Mouse (Mus musculus) cerebellum, adult 9-10 months (tissue): ENCODE results near the gene Rspo1.

Source experiments
- DNase-seq: peaks from one replicate; pipeline ENCODE4 v3.0.0; 2022

The Rspo1 gene

GRCm38 (mm10) chr4:125034341-125034740 lies 48.1 kb downstream of the Rspo1 start:
- DNase-seq = no peak

- DNase-seq = no peak
Measured at GRCm38 (mm10) chr4:125044454-125044853, 58.2 kb downstream of the Rspo1 start.

DNA sequence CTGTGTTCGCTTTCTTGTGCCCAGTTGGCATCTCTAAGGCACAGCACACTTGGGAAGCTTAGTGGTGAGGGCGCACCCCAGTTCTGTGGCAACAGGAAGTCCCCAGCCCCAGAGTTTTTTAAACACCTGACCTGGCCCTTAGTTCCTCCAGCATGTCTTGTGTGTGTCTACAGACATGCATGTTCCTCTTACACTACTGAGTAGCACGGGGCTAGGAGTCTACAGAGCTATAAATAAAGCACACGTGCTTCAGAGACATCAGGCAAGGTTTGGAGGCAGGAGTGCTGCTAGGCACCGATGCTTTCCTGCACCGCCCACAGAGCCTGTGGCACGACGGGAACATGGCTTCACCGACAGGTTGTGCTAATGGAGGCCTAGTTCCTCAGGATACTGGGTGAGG lies 69.2 kb downstream of the Rspo1 start:
- no peak for DNase-seq

DNA sequence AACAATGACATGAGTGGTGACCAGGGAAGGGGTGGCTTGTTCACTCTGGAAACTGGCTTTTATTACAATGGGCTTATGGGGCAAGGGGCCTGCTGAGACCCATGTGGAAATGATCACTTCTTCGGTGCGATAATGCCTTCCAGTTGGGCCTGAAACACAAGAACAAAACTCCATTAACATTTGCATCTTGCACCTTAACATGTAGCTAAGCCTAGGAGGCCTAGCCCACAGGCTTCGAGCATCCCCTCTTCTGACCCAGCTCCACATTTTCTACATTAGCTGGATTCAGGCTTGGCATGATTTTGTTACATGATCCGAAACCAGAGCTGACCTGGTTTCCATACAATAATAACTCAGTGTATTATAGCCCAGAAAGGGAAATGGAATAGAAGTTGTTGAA lies 70.2 kb downstream of the Rspo1 start:
- DNase-seq = no peak

DNA sequence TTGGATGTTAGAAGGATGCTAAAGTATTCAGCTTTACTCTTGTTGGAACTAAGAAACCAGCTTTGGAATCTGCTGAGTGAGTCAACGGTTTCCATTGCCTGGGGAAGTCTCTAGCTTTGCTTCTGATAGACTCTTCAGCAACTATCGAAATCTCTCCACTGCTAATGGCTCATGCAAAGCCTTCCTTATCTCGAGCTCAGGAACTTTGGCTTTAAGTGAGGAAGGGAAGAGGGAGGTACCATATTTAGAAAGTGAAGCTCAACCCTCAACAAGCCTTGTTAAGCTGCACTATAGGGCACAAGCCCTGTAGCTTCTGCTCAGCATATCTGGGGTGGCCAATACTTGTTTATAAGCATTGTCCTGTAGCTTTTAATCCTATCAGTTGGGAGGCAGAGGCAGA lies 71.0 kb downstream of the Rspo1 start:
- no peak for DNase-seq

DNA sequence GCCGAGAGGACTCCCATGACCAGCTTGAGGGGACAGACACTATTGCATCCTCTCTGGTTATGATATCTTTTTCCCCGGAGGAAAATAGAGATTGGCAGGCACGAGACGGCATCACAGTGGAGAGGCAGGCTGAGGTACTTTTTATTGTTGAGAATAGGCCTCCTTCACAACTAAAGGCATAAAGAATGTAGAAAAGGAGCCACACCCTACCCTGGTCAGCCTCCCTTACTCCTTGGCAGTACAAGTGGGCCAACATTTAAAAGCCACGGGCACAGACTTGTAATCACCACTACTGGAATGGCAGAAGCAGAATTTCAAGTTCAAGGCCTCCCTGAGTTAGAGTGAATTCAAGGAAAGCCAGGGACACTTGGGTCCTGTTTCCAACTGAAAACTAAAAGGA lies 71.8 kb downstream of the Rspo1 start:
- no peak for DNase-seq
